Mouse (Mus musculus) embryonic fibroblast, embryonic 13.5 days (primary cell): ENCODE measurements at regions not wholly inside any gene's neighbourhood (a gene's known extent, or its start where the extent isn't known, plus 50 kb on each side); places are given as distances from the start of the nearest gene placed in this dataset.
A peak's percentile ranks its signal among the peaks of the same experiment; 100 is the strongest.

Experiments used
- H3K27ac ChIP-seq: 2 replicates; pipeline ENCODE4 v1.5.1; 2012; ENCODE audit warnings: low read length, control low read depth, inconsistent platforms; ENCODE audit not compliant: insufficient read depth
- H3K4me1 ChIP-seq: 2 replicates; pipeline ENCODE4 v1.6.1; 2011; ENCODE audit warnings: low read length; ENCODE audit not compliant: control insufficient read depth, insufficient read depth
- H3K4me3 ChIP-seq: 2 replicates; pipeline ENCODE4 v1.5.1; 2011; ENCODE audit warnings: mild to moderate bottlenecking, control low read depth, low read length; ENCODE audit not compliant: insufficient read depth
- CTCF ChIP-seq: IDR thresholded peaks from 2 replicates; pipeline ENCODE4 v1.5.1; 2011; ENCODE audit warnings: mild to moderate bottlenecking, control low read depth, low read length, moderate library complexity, borderline replicate concordance; ENCODE audit not compliant: insufficient read depth
- POLR2A ChIP-seq: IDR thresholded peaks from 2 replicates; pipeline ENCODE4 v1.6.1; 2011; ENCODE audit warnings: low read depth, mild to moderate bottlenecking, control low read depth, low read length, moderate library complexity

GRCm38 (mm10) chr11:110588280-110588679, 189.4 kb downstream of the Map2k6 start:
- no peak overlapping the region for H3K4me3 ChIP-seq
- H3K4me1 ChIP-seq: no peaks in the 10 kb centered on the region
- TF ChIP-seq CTCF (no peak), POLR2A (no peak)
- no peak overlapping the region for H3K27ac ChIP-seq

- TF ChIP-seq POLR2A (no peak), CTCF (no peak)
- no peak overlapping the region; the same call in 1 of the 2 replicates for H3K27ac ChIP-seq
- H3K4me1 ChIP-seq: no peaks in the 10 kb centered on the region
- H3K4me3 ChIP-seq: no peak overlapping the region
Observed at GRCm38 (mm10) chr11:110595266-110595862, 196.4 kb downstream of the Map2k6 start.

GRCm38 (mm10) chr11:110605041-110605882, 206.3 kb downstream of the Map2k6 start:
- Histone ChIP-seq H3K27ac (peak overlapping the region; percentile 64), H3K4me3 (no peak overlapping the region), H3K4me1 (0 out of 2 replicates have a peak, but pooled peaks cover 3% of the 10 kb centered on the region)
- TF ChIP-seq CTCF (no peak), POLR2A (no peak)

GRCm38 (mm10) chr11:110609276-110609675, 210.4 kb downstream of the Map2k6 start:
- Histone ChIP-seq H3K27ac (no peak overlapping the region), H3K4me3 (no peak overlapping the region), H3K4me1 (0 out of 2 replicates have a peak, but pooled peaks cover 3% of the 10 kb centered on the region)
- TF ChIP-seq POLR2A (no peak), CTCF (no peak)

GRCm38 (mm10) chr11:110610831-110611230, 211.9 kb downstream of the Map2k6 start:
- TF ChIP-seq POLR2A: no peak
- no peak for TF ChIP-seq CTCF
- Histone ChIP-seq H3K4me3 (no peak overlapping the region), H3K4me1 (no peaks in the 10 kb centered on the region), H3K27ac (no peak overlapping the region)

GRCm38 (mm10) chr11:110632001-110632400, 233.1 kb downstream of the Map2k6 start:
- TF ChIP-seq CTCF (no peak), POLR2A (no peak)
- H3K4me3 ChIP-seq: no peak overlapping the region
- H3K27ac ChIP-seq: no peak overlapping the region
- no peaks in the 10 kb centered on the region for H3K4me1 ChIP-seq

- Histone ChIP-seq H3K27ac (no peak overlapping the region), H3K4me1 (no peaks in the 10 kb centered on the region), H3K4me3 (no peak overlapping the region)
- TF ChIP-seq POLR2A (no peak), CTCF (no peak)
Observed at GRCm38 (mm10) chr11:110633351-110633750, 234.4 kb downstream of the Map2k6 start.

GRCm38 (mm10) chr11:110642485-110642884, 243.6 kb downstream of the Map2k6 start:
- H3K4me3 ChIP-seq: no peak overlapping the region
- H3K27ac ChIP-seq: no peak overlapping the region
- TF ChIP-seq CTCF (no peak), POLR2A (no peak)
- no peaks in the 10 kb centered on the region for H3K4me1 ChIP-seq

GRCm38 (mm10) chr11:110649575-110650210, 250.8 kb downstream of the Map2k6 start:
- Histone ChIP-seq H3K27ac (no peak overlapping the region), H3K4me3 (no peak overlapping the region), H3K4me1 (no peaks in the 10 kb centered on the region)
- TF ChIP-seq CTCF: no peak
- no peak for TF ChIP-seq POLR2A

- H3K4me1 ChIP-seq: no peaks in the 10 kb centered on the region
- no peak overlapping the region for H3K27ac ChIP-seq
- TF ChIP-seq CTCF (no peak), POLR2A (no peak)
- H3K4me3 ChIP-seq: no peak overlapping the region
Observed at GRCm38 (mm10) chr11:110652068-110652467, 253.1 kb downstream of the Map2k6 start.
